Mouse (Mus musculus): ENCODE measurements around the gene 4930568D16Rik.

The 4930568D16Rik gene

DNA sequence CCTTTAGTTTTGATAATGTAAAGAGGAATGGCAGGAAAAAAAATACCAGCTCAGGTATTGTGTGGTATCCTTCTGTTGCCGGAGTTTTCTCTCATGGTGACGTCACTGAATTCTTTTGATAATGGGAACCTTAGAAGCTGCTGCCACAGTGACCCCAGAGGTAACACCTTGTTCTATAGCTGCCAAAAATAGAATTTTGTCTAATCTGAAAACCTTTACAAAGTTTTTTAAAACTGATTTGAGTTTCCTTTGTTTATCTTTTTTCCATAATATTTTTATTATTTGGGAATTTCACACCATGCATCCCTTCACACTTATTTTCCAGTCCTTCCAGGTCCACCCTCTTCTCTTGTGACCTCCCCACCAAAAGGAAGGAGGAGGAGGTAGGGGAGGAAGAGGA lies at the start of gene 4930568D16Rik:
Gene 4930568D16Rik (minus strand): TSS at position 101 of the 400 bp plus-strand sequence.
- no peak for DNase-seq (ENCODE audit: low read depth, low spot score)

DNA sequence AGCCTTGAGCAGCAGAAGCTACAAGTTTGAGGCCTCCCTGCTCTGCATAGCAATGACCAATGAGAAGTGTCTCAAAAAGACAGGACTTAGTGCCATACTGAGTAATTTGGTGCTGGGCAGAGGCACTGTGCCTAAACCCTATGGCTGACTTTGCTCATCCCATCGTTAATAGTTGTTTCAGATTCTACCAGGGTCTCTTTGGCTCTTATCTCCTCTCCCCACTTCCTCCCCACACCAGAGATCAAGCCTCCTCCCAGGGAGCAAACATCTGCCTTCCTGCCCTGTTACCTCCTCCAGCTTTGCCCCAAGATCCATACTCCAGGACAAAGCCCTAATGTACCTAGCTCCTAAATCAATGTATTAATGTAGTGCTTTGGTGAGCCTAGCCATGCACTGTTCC lies 49.7 kb upstream of the 4930568D16Rik start:
- no peak for DNase-seq (ENCODE audit: low read depth, low spot score)

DNA sequence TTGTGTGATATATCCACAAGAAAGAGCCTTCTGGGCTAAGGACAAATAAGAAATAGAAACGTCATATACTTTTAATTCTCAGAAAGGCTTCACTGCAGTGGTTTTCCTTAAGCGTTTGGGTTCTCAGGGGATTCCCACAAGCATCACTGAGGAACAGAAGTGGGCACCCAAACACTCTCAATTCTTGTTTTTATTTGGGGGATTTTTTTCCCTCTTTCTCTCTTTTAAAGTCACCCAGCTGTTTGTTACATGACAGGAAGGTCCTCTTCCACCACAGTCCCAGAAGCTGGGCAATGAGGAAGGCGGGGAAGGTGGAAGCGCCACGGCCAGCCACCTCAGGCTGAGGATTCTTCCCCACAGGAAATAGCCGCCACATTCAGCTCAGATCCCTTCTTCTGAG lies 48.9 kb upstream of the 4930568D16Rik start:
- DNase-seq (ENCODE audit: low read depth, low spot score), result no peak

DNA sequence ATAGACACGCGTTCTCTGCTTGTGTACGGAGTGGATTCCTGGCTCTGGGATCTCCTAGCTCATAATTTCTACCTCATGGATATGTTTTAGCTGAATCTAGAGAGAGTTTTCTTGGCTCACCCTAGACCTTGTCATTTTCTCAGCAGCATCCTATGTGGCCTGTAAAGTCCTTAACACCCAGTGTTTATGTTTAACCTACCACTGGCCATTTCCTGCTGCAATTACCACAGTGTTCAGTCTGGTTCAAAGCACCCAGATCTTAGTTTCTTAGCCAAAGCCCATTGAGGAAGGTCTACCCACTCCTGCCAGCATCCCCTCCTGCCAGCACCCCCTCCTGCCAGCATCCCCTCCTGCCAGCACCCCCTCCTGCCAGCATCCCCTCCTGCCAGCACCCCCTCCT lies 45.3 kb upstream of the 4930568D16Rik start:
- no peak for DNase-seq (ENCODE audit: low read depth, low spot score)

DNA sequence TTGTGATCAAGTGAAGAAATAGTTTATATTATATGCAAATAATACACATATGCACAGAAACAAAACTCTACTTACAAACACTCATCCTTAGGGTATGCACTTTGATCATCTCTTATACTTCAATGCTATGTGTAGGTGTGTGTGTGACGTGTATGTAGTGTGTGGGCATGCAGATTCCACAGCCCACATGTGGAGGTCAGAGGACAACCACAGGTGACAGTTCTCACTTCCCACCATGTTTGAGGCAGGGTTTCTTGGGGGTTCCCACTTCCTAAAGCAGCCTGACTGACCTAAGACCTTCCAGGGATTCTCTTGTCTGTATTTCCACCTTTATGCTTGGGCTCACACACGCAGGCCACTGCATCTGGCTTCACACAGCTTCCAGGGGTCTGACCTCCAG lies 44.7 kb upstream of the 4930568D16Rik start:
- DNase-seq (ENCODE audit: low read depth, low spot score), result peak; percentile 48

DNA sequence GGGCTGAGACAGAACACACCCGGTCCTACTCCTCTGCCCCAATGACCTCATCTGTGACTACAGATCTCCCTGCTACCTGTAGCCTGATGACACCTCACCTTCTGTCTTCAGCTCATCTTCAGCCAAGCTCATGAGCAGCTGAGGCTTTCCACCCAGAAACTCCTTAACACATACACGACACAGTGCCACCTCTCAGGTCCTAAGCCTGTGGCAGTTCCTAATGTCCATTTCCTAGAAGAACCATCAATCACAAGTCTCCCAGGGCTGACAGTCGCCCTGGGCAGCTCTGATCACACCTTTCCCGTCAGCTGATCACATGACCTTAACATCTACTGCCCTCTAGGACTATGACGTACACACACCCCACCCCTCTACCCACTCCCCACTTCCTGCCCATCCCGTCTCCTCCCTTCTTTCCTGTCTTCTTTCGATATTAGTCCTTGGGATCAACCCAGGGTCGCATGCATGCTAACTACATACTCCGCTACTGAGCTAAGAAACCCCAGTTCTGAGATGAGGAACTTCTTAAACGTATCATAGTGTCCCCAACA lies 44.2 kb upstream of the 4930568D16Rik start:
- peak; percentile 48 for DNase-seq (ENCODE audit: low read depth, low spot score)

DNA sequence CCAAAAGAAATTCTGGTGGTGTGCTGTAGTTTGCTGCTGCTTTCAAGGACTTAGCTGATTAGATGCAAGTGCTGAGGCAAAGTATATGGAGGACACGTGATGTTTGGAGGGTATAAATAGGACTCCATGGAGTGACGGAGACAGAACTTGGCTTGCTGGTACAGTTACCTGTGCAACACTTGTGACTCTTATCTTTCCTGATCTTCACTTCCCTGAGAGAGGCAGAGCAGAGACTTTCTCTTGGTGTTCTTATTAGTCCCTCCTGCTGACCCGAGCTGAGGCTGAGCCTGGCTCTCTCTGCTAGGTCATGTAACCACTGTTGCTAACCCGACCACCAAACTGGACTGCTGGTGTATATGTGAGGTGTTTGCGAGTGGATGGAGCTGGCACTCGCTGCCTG lies 41.9 kb upstream of the 4930568D16Rik start:
- no peak for DNase-seq (ENCODE audit: low read depth, low spot score)

DNA sequence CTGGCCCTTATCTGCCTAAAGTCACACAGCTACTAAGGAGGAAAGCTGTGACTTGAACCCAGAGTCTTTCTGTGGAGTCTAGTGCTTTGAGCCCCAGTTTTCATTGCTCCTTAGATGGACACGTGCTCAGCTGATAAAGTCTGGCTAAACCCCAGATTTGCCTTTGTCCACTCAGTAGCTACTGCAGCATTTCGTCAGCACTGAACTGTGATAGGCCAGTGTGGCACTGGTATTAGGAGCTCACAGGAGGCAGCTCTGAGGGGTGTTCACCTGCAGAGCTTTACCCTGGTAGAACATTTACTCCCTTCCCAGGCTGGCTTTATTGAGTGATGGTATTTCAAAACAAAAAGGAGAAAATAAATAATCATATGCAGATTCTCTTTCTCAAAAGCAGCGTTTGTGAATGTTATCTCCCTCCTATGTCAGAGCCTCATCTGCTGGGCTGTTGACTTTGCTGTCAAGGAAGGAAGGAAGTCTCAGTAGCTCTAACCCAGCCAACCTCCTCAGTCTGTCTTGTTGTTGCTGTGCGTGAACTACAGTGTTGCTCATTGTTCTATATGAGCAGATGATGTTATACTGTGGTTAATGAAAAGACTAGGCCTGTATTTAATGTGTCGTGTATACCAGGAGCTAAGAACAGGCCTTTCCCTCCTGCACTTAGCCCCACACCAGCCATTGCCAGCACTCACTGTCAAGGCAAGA lies 41.0 kb upstream of the 4930568D16Rik start:
- peak; percentile 51 for DNase-seq (ENCODE audit: low read depth, low spot score)

DNA sequence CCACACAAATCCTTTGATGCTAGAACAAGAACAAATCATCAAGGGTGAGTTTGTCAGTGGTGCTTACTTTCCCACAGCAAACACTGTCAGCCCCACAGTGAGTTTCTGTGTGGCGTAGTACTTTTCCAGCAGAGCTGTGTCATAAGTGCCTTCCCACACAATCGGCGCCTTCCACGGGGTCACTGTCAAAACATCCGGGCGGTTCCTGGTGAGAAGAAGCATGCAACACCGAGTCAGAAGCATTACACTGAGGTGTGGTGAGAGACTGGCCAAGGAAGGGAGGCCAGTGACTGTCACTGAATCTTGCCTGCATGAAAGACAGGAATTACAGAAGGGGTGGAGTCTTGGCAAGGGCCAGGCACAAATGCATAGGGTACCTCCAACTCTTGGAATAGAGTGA lies 40.3 kb upstream of the 4930568D16Rik start:
- DNase-seq (ENCODE audit: low read depth, low spot score), result no peak

DNA sequence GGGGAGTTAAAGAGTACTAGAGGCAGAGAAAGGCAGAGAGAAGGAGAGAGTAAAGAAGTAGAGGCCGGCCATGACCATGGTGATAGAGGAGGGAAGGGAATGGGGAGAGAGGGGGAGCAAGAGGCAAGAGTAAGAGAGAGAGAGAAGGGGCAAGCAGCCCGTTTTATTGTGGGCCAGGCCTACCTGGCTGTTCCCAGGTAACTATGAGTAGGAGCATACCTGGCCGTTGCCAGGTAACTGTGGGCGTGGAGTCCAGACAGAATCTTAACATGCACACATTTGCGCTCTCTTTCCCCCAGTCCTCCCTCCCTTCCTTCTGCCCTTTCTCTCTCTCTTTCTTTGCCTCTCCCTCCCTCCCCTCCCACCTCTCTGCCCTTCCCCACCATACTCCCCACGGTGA lies 39.7 kb upstream of the 4930568D16Rik start:
- no peak for DNase-seq (ENCODE audit: low read depth, low spot score)

DNA sequence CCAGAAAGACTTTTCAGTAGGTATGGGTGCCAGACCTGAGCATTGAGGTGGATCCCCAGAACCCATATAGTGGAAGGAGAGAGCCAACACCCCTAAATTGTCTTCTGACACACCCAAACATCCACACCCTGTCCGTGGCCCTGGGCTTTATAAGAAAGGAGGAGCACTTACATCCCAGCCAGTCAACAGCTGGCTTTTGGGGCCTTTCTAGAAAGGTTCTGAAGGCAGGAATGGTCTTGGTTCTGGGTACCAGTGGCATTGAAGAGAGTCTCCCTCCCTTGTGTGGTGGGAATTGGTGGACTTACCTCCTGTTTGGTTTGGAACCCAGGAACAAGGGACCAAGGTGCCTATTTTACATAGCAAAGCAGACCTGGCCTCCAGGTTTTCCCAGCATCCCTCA lies 39.1 kb upstream of the 4930568D16Rik start:
- DNase-seq (ENCODE audit: low read depth, low spot score), result no peak

DNA sequence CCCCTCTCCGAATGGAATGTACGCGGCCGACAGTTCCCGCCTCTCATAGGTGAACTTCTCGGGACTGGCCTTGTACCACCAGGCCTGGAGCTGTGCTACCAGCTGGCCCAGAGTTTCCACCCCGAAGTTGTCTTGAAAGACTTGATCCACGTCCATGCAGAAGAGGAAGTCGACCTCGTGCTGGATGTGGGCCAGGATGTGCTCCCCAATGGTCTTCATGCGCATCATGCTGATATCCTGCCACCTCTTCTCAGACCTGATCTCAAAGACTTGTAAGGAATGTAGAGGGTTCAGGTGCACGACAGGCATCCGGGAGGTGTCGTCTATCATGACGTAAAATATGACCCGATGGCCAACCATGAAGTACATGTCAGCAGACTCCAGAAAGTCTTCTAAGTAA lies 34.9 kb upstream of the 4930568D16Rik start:
- DNase-seq (ENCODE audit: low read depth, low spot score), result no peak

DNA sequence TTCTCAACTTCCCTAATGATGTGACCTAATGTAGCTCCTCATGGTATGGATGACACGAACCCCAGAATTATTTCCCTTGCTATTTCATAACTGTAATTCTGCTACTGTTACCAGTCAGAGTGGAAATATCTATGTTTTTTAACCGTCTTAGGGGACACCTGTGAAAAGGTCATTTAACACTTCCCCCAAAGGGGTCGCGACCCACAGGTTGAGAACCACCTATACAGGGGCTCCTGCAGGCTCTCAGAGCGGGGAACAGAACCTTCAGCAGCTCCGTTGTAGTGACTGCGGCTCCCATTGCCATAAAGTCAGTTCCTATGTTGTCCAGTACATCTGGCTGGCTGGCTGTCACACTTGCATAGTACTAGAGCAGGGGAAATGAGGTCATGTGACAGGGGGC lies 33.2 kb upstream of the 4930568D16Rik start:
- DNase-seq (ENCODE audit: low read depth, low spot score), result no peak

DNA sequence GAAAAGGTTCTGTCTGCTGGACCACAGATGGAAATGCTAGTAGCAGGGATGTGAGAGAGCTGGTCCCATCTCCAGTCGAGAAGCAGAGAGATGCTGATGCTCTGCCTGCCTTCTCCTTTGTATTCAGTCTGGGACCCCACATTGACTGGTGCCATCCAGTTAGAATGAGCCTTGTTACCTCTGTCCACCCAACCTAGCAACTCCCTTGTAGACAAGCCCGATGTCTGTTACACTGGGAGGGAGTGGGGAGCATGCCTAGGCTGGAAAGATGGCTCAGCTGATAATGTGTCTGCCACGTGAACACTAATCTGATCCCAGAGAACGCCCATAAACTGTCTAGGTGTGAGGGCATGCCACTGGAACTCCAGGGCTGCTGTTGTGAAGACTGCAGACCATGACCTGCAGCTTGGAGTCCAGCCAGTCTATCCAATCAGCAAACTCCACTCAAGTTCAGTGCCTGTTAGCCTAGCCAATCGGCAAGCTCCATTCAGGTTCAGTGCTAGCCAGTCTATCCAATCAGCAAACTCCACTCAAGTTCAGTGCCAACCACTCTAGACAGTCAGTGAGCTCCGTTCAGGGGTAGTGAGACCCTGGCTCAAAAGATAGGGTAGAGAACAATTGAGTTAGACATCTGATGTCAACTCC lies 30.8 kb upstream of the 4930568D16Rik start:
- DNase-seq (ENCODE audit: low read depth, low spot score), result no peak

DNA sequence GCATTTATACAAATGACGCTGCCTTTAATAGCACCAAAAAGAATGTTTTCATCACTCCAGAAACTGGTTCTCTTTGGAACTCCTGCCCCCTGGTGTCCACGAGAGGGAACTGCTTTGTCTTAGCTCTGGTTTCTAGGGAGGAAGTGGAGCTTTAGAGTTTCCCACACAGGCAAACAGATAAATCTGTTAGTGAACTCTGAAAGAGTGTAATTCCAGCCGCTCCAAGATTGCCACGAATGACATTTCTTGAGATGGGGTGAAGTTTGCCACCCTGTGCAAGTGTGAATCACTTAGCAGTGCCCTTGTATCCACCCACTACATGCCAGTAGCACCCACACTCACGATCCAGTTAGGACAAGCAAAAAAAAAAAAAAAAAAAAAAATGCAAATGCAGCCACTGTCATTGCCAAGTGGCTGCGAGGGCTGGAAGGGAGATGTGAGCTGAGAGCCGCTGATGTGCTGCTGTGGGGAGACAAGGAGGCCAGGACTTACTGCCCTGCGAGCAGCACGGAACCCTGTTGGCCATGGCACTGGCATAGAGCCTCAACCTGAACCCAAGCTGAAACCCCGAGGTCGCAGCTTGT lies 30.2 kb upstream of the 4930568D16Rik start:
- DNase-seq (ENCODE audit: low read depth, low spot score), result peak; percentile 82

DNA sequence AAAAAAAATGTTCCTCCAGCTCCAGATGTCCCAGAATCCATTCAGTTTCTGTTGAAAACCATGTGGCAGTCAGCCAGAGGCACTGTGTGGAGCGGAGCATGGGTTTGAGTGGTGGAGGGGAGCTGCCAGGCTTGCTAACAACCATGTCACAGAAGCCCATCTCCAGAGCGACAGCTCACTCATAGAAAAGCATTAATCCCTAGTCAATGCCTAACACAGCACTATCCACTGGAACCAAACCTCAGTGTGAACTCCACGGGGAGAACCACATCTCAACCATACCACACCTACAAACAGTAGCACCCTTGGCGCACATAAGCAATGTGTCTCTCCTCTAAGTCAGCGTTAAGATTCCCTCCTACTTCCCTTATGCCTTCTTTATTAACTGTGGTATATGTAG lies 29.6 kb upstream of the 4930568D16Rik start, which contains the start of gene 4930402F06Rik:
Gene 4930402F06Rik (minus strand): TSS at position 80 of the 400 bp plus-strand sequence.
- DNase-seq (ENCODE audit: low read depth, low spot score), result no peak

DNA sequence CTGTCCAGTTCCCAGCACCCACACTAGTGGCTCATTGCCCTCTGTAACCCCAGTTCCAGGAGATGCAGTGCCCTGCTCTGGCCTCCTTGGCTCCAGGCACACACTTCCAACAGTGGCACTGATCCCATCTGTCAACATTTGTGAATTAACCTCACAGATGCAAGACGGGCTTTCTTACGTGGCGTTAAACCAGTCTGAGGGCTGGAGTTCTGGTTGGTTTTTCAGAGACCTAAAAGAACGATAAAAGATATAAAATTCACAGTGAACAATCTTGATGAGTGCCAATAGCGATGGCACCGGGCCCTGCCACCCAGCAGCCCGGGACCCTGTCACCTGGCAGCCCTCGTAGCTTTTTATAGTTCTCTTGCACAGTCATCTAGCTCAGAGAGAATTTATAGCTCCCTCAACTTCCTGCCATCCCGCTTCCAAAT lies 17.9 kb upstream of the 4930568D16Rik start:
- no peak for DNase-seq (ENCODE audit: low read depth, low spot score)

DNA sequence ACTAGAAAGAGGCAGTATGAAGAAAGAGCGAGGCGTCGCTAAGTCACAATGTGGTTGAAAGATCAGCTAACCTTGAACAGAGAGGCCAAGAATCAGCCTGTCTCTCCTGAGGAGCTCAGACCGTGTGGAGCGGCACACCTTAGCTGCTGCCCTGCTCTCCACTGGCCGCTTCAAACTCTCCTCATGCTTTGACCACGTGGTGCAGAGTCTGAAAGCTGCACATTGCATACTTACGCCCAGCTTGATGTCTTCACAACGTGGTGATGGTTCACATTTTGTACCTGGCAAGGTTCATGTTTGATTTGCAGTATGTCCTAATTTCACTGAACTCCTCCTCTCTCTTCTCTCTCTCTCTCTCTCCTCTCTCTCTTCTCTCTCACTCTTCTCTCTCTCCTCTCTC lies 11.8 kb upstream of the 4930568D16Rik start:
- DNase-seq (ENCODE audit: low read depth, low spot score), result no peak

DNA sequence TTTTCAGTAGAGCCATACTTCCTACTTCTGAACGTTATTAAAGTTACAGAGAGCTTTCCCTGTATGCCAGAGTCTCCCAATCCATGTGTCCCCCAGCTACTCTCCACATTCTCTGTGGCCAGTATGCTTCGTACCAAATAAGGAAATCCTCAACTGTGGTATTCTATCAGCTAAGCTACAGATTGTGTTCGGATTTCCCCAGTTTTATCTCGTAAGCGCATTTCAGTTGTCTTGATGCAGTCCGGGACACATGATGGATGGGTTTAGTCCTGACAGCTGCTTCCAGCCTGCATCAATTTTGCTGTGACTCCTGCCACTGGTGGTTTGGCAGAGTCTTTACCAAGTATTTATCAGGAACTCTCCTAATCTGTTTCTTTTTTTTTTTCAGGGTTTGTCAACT lies 10.1 kb upstream of the 4930568D16Rik start:
- no peak for DNase-seq (ENCODE audit: low read depth, low spot score)

DNA sequence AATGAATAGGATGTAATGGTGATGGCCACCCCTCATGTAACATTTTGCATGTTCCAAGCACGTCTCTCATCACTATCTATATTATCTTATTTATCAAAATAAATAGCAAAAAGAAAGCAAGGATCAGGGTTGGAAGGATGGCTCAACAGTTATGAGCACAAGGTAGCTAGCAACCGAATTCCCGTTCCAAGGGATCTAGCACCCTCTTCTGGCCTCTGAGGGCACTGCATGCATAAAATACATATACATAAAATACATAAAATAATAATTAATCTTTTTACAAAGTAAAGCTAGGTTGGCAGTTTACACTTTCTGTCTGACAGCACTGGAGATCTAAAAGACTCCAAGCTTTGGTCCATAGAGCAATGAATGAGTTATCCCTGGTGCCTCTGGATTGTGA lies 5.5 kb upstream of the 4930568D16Rik start:
- DNase-seq (ENCODE audit: low read depth, low spot score), result peak; percentile 41

DNA sequence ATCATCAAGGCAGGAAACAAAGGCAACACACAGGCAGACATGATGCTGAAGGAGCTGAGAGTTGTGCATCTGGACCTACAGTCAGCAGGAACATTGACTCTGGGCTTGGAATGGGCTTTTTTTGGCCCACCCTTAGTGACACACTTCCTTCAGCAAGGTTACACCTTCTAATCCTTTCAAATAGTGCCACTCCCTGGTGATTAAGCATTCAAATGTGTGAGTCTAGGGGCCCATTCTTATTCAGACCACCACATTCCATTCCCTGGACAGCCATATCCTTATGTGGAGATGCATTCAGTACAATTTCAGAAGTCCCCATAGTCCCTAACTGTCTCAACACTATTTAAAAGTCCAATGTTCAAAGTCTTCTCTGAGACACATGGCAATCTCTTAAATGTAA lies 3.2 kb upstream of the 4930568D16Rik start:
- no peak for DNase-seq (ENCODE audit: low read depth, low spot score)

DNA sequence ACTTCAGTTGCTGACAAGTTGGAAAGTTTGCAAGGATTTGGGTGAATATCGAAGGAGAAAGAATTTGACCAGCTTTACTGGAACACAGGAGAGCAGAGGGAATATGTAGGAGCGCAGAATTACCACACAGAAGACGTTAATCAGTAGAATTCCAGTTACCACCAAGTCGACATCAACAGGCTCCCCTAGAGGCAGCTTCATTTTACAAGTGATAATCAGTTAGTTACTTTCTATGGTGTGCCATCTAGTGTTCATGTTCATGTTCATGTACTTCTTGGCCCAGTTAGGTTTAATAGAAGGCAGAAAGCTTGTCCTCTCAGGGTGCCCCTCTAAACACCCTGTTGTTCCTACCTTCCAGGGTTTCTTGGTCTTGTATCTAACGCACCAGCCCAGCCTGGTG lies 18.3 kb downstream of the 4930568D16Rik start:
- peak; percentile 57 for DNase-seq (ENCODE audit: low read depth, low spot score)

DNA sequence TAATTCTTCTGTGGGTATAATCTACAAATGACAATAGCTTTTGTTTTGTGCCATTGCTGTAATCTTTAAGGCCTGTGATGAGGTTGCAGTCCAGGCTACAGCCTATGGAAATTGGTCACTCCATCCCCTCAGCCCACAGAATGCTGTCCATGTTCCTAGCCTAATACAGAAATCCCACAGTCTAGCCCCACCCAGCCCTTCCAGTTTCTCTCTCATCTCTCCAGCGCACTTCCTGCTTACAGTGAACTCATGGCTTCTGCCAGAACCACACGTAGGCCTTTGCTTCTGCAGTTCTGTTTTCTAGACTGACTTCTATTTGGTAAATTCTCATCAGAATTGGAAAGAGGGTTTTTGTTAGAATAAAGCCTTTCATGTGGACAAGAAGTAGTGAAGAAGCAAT lies 21.5 kb downstream of the 4930568D16Rik start:
- DNase-seq (ENCODE audit: low read depth, low spot score), result no peak

All from CD4-positive, CD25-positive, alpha-beta regulatory T cell, adult 2 months (primary cell).